Mouse (Mus musculus): ENCODE measurements around the gene Anapc16.

DNA sequence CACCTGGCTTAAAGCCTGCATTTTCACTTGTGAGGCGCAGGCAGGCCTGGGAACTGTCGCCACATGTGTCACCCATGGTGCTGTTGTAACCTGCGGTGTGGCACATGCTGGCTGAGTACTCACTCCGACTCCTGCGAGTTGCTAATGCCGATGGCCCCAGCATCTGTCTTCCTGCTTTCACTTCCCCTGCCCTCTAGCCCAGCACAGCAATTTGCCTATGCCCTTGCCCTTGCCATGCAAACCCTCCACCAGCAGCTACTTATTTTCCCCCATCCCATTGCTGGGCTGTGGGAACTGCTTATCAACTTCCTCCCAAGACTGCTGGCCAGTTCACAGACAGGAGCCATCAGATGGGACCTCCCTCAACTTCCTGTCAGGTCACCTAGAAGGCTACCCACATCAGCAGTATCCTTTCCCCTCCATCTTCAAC, 22.1 kb downstream of the Anapc16 start:
- TF ChIP-seq CTCF (IDR thresholded peaks at IDR 0.05; ENCODE audit: low read depth), result 0 out of 2 replicates have a peak, but pooled peaks have one; percentile 3
- TF ChIP-seq EP300 (optimal IDR thresholded peaks at IDR 0.05), result no peak

Data from stomach, postnatal 0 days (tissue).